Mouse (Mus musculus): Measurements from ENCODE around the gene Serpinb9.

DNA sequence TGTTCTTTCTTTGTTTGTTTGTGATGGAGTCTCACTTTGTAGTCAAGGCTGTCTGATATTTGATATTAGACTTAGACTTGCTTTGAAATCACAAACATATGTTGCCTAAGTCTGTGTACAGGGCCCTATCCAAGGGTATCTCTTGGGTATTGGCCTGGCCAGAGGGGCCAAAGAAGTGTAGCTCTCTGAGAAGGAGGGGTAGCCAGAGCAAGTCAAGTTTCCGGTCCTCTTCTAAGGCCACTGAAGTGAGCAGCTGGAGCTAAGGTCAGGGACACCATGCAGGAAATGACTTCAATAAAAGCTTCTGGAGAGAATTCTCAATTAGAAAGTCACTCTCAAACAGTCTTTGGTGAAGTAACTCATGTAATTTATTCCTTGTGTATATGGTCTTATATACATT, 19.3 kb downstream of the Serpinb9 start:
- TF ChIP-seq POLR2A (IDR thresholded peaks at IDR 0.05; ENCODE audit: low read depth, low read length) (no peak), CTCF (IDR thresholded peaks at IDR 0.05; ENCODE audit: borderline replicate concordance, insufficient read depth, low read length) (no peak)
